Mouse (Mus musculus): ENCODE results near the gene Grip2.

GRCm38 (mm10) chr6:91727361-91727760, 99.7 kb downstream of the Grip2 start:
- TF ChIP-seq CTCF (IDR thresholded peaks at IDR 0.05; ENCODE audit: extremely low read depth, insufficient read depth, low read length) (no peak), POLR2A (IDR thresholded peaks at IDR 0.05; ENCODE audit: extremely low read depth, insufficient read depth, low read length) (no peak)
